Mouse (Mus musculus): ENCODE measurements at regions not wholly inside any gene's neighbourhood (a gene's known extent, or its start where the extent isn't known, plus 50 kb on each side); places are given as distances from the start of the nearest gene placed in this dataset.

DNA sequence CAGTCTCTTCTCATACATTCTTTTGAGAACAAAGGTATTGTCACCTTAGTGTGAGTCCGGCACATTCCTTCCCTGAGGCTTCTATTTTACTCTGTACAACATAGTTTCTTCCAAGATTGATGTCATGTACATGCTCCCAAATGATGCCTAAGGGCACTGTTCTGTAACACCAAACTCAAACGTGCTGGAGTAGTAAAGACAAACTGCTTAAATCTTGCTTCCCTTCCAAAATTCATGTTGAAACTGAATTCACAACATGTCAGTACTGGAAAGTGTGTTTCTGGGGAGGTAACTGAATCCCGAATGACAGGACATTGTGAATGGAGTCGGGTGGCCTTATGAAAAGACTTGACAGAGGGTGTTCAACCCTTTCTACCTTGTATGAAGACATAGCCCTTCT, 848.8 kb upstream of the Lrrc6 start:
- TF ChIP-seq POLR2A (IDR thresholded peaks at IDR 0.05; ENCODE audit: borderline replicate concordance, low read depth, low read length) (no peak), CTCF (IDR thresholded peaks at IDR 0.05; ENCODE audit: low read depth, low read length) (no peak)
- Histone ChIP-seq H3K4me1 (ENCODE audit: control insufficient read depth, insufficient read depth, low read length) (peaks cover 10% of the 10 kb centered on the region), H3K4me3 (ENCODE audit: insufficient read depth, low read length) (no peak overlapping the region), H3K27ac (ENCODE audit: insufficient read depth, low read depth, low read length) (no peak overlapping the region)

DNA sequence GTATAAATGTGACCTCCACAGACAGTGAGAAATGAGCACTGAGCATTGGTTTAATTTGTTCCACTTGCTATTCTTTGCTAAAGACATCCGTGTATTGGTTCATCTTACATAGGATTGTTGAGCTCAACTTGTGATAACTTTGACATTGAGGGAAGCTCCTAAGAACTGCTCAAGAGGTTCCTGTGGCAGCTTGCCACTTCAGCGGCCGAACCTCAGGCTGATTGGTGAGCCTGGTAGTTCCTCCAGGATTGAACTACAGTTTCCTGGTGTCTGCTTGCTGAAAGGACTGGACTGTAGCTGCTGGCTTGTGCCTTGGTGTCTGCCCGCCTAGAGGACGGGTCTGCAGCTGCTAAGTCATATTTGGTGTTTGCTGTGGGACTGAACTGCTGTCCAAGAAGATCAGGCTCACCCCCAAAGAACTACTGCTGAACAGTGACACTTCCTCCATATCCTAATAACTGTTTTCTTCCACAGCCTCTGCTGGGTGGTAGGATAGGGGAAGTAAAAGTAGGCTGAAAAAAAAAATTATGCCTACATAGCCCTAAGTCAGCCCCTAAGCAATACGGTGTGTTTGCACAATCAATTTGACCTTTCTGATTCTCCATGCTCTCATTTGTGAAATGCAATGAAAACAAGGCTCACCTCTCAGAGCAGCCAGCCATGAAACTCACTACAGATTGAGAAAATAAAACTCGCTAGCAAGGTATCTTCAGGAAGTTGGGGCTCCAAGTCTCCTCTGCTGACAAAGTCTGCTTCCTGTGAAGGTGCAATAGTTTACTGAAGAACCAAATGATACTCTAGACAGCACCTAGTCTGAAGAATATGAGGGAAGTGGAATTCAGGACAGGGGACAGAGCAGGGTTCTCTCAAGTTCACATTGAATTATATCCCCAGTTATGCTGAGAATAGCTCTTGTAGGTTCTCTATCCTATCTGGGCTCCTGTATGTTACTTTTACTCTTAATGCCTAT, 844.8 kb upstream of the Lrrc6 start:
- TF ChIP-seq POLR2A (IDR thresholded peaks at IDR 0.05; ENCODE audit: borderline replicate concordance, low read depth, low read length) (no peak), CTCF (IDR thresholded peaks at IDR 0.05; ENCODE audit: low read depth, low read length) (no peak)
- Histone ChIP-seq H3K4me3 (ENCODE audit: insufficient read depth, low read length) (no peak overlapping the region), H3K27ac (ENCODE audit: insufficient read depth, low read depth, low read length) (peak overlapping the region; percentile 94), H3K4me1 (ENCODE audit: control insufficient read depth, insufficient read depth, low read length) (peaks cover 13% of the 10 kb centered on the region)

DNA sequence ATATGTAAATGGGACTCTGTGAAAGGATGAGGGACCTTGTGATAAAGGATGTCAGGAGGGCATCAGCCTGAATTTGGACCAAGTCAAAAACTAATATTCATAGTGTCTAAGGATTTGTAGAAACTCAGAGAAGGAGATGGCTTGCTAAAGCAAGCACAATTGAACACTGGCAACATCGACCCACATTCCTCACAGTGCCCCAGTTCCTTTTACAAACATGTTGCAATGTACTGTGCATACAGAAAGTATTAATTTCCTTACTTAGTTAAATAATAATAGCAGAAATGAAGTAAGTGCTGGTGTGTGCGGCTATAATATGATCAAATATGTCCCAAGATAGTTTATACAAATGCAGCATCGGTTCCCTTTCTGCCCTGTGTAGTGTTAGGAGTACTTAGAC, 841.3 kb upstream of the Lrrc6 start:
- no peak overlapping the region for H3K4me3 ChIP-seq (ENCODE audit: insufficient read depth, low read length)
- peaks cover 15% of the 10 kb centered on the region for H3K4me1 ChIP-seq (ENCODE audit: control insufficient read depth, insufficient read depth, low read length)
- TF ChIP-seq POLR2A (IDR thresholded peaks at IDR 0.05; ENCODE audit: borderline replicate concordance, low read depth, low read length), result no peak
- TF ChIP-seq CTCF (IDR thresholded peaks at IDR 0.05; ENCODE audit: low read depth, low read length), result no peak
- H3K27ac ChIP-seq (ENCODE audit: insufficient read depth, low read depth, low read length), result no peak overlapping the region

DNA sequence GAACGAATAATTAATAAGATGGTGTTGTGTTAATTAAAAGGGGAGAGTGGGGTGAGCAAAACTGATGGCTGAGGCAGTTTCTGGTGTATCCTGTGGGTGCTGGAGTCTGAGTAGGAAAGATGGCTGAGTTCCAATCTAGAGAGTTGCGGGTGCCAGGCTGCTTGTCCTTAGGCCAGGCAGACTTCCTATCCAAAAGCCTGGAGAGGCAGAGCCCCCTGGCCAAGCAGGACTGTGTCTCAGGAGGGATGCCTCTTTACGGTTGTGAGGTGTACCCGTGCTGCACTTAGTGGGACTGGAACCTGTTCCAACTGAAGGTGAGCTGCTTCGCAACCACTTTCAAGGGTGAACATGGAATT, 836.3 kb upstream of the Lrrc6 start:
- H3K27ac ChIP-seq (ENCODE audit: insufficient read depth, low read depth, low read length), result no peak overlapping the region
- no peak for TF ChIP-seq POLR2A (IDR thresholded peaks at IDR 0.05; ENCODE audit: borderline replicate concordance, low read depth, low read length)
- no peak for TF ChIP-seq CTCF (IDR thresholded peaks at IDR 0.05; ENCODE audit: low read depth, low read length)
- H3K4me1 ChIP-seq (ENCODE audit: control insufficient read depth, insufficient read depth, low read length), result peaks cover 13% of the 10 kb centered on the region
- no peak overlapping the region for H3K4me3 ChIP-seq (ENCODE audit: insufficient read depth, low read length)

DNA sequence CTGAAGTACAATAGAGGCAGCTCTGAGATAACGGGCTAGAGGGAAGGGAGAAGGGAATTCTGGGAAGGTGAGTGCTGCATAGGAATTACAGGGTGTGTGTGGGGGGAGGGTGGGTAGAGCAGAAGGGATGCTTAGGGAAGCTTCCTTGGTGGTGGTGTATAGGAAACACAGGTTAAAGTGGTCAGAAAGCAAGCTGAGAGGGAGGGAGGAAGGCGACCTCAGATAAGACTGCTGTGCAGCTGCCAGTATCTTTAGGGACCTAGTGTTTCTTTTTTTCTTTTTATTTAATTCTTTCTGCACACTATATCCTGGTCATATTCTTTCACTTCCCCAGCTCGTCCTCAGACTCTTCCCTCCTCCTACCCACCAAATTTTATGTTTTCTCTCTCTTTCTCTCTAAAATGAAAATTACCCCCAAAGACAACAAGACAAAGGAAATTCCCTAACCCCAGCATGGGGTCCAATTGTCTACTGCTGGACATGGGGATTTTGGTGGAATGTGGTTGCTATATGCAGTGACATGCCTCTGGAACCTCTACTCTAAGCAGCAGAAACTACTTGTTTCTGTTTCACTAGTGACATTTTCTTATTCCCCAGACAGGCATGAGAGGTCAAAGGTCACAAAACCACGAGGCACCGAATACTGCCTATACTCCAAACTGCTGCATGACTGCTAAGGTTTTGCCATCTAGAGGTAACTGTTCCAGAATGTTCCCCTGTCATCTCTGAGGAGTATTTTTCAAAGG, 835.8 kb upstream of the Lrrc6 start:
- peaks cover 15% of the 10 kb centered on the region for H3K4me1 ChIP-seq (ENCODE audit: control insufficient read depth, insufficient read depth, low read length)
- H3K27ac ChIP-seq (ENCODE audit: insufficient read depth, low read depth, low read length), result no peak overlapping the region
- TF ChIP-seq CTCF (IDR thresholded peaks at IDR 0.05; ENCODE audit: low read depth, low read length) (no peak), POLR2A (IDR thresholded peaks at IDR 0.05; ENCODE audit: borderline replicate concordance, low read depth, low read length) (no peak)
- no peak overlapping the region for H3K4me3 ChIP-seq (ENCODE audit: insufficient read depth, low read length)

DNA sequence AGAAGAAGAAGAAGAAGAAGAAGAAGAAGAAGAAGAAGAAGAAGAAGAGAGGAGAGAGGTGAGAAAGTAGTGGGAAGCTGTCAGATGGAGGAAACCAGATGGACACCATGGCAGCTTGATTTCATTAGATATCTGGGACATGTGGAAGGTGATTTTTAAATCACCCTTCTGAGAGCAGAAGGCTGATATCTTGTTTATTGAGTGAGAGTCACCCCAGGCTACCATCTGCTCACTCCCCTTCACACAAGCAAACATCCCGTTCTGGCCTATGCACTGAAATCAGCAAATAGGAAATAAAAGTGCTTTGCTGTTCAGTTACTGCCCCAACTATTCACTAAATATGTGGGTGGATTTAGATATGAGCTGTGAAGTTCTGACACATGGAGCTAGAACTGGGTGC, 831.8 kb upstream of the Lrrc6 start:
- no peak for TF ChIP-seq POLR2A (IDR thresholded peaks at IDR 0.05; ENCODE audit: borderline replicate concordance, low read depth, low read length)
- no peak for TF ChIP-seq CTCF (IDR thresholded peaks at IDR 0.05; ENCODE audit: low read depth, low read length)
- no peak overlapping the region for H3K27ac ChIP-seq (ENCODE audit: insufficient read depth, low read depth, low read length)
- peaks cover 15% of the 10 kb centered on the region for H3K4me1 ChIP-seq (ENCODE audit: control insufficient read depth, insufficient read depth, low read length)
- no peak overlapping the region for H3K4me3 ChIP-seq (ENCODE audit: insufficient read depth, low read length)

DNA sequence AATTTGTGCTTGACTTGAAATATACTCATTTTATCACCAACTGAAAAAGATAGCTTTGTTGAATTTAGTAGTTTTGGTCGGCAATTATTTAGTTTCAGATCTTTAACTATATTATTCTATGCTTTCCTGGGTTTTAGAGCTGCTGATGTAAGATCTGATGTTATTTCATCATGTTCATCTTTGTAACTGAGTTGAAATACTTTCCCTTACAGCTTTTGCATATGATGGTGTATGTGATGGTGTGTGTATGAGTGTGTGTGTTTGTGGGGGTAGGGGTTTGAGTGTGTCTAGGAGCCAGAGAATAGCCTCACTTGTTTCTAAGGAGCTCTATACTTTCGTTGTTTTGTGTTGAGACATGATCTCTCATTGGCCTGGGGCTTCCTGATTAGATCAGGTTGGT, 819.6 kb upstream of the Lrrc6 start:
- TF ChIP-seq POLR2A (IDR thresholded peaks at IDR 0.05; ENCODE audit: borderline replicate concordance, low read depth, low read length) (no peak), CTCF (IDR thresholded peaks at IDR 0.05; ENCODE audit: low read depth, low read length) (no peak)
- Histone ChIP-seq H3K4me1 (ENCODE audit: control insufficient read depth, insufficient read depth, low read length) (peaks cover 2% of the 10 kb centered on the region; the same call in 1 of the 2 replicates), H3K4me3 (ENCODE audit: insufficient read depth, low read length) (no peak overlapping the region), H3K27ac (ENCODE audit: insufficient read depth, low read depth, low read length) (no peak overlapping the region)

DNA sequence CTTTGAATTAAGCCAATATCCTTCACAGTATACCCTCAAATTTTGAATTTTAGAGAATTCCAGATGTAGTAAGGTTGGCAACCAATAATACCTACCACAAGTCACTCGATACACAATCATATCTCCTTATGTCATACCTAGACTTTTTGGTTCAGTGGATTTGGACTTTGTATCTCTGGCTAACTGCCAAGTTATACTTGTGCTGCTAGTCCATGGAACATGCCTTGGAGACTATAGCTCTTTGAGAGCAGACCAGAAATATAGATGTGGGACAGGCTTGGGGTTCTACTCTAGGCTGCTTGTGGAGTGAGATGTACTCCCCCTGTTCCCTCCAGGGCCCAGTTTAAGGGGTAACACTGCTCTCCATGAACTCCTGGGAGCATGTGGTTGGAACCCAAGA, 814.5 kb upstream of the Lrrc6 start:
- TF ChIP-seq POLR2A (IDR thresholded peaks at IDR 0.05; ENCODE audit: borderline replicate concordance, low read depth, low read length) (no peak), CTCF (IDR thresholded peaks at IDR 0.05; ENCODE audit: low read depth, low read length) (no peak)

DNA sequence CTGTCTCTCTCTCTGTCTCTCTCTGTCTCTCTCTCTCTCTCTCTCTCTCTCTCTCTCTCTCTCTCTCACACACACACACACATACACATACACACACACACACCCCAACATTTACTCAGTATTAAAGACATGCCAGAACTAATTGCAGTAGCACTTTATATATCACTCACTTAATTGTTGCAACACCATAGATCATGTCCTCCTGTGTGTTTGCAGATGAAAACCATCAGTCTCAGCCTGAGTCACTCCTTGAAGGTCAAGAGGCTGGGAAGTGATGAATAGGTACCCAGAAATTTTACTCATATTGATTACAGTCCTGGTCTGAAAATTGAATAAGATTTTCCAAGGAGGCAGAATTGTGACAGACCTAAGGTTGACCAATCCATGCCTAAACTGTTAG, 812.9 kb upstream of the Lrrc6 start:
- no peak for TF ChIP-seq POLR2A (IDR thresholded peaks at IDR 0.05; ENCODE audit: borderline replicate concordance, low read depth, low read length)
- no peak for TF ChIP-seq CTCF (IDR thresholded peaks at IDR 0.05; ENCODE audit: low read depth, low read length)
- Histone ChIP-seq H3K4me1 (ENCODE audit: control insufficient read depth, insufficient read depth, low read length) (no peaks in the 10 kb centered on the region), H3K27ac (ENCODE audit: insufficient read depth, low read depth, low read length) (no peak overlapping the region), H3K4me3 (ENCODE audit: insufficient read depth, low read length) (no peak overlapping the region)

More for the DNA sequence above, 814.5 kb upstream of the Lrrc6 start:
- no peak overlapping the region for H3K4me3 ChIP-seq (ENCODE audit: insufficient read depth, low read length)
- H3K27ac ChIP-seq (ENCODE audit: insufficient read depth, low read depth, low read length), result no peak overlapping the region
- no peaks in the 10 kb centered on the region for H3K4me1 ChIP-seq (ENCODE audit: control insufficient read depth, insufficient read depth, low read length)

DNA sequence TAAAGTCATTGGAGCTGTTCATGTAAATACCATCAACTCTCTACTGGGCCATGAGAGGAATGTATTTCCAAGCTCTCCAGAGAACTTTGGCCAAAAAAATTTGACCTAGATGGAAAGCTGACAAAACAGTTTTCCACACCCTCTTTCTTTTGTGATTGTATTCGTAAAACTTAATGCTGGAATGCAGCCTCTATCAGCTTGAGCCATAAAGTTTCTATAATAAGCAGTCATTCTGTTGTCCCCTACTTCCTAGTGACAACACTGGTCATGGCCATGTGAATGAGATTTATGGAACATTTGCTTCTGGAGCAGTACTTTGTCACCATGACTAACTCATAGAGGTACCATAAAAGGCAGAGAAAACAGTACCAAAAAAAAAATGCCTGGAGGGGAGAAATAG, 805.0 kb upstream of the Lrrc6 start:
- no peak overlapping the region for H3K27ac ChIP-seq (ENCODE audit: insufficient read depth, low read depth, low read length)
- H3K4me1 ChIP-seq (ENCODE audit: control insufficient read depth, insufficient read depth, low read length), result no peaks in the 10 kb centered on the region
- no peak overlapping the region for H3K4me3 ChIP-seq (ENCODE audit: insufficient read depth, low read length)
- TF ChIP-seq CTCF (IDR thresholded peaks at IDR 0.05; ENCODE audit: low read depth, low read length) (no peak), POLR2A (IDR thresholded peaks at IDR 0.05; ENCODE audit: borderline replicate concordance, low read depth, low read length) (no peak)
